Mouse (Mus musculus) CD4-positive, CD25-positive, alpha-beta regulatory T cell, adult 4 months (primary cell): Measurements from ENCODE around the gene Itpr1. TPM values are rescaled to one million over a fixed set of nuclear protein-coding genes. Genes with fewer than 3 reads are reported as not detected.
A peak's percentile ranks its signal among the peaks of the same experiment; 100 is the strongest.

Experiments used
- ATAC-seq: one replicate; pipeline ENCODE4 v1.8.0; 2017
- polyA plus RNA-seq, 2 experiments: library from polyadenylated mRNA; unstranded; fragments of 100-300 nt; shearing (Covaris generic); gene quantifications; one replicate each; pipeline ENCODE4 v1.2.1; 2017

The Itpr1 gene
- polyA plus RNA-seq, 2 experiments from 2014 or later: 15.1 to 24.4 TPM

GRCm38 (mm10) chr6:108527560-108527959, 314.7 kb downstream of the Itpr1 start:
- ATAC-seq: no peak

- no peak for ATAC-seq
These were observed 315.1 kb downstream of the Itpr1 start for GRCm38 (mm10) chr6:108527993-108528392.

- ATAC-seq: no peak
These were observed 316.3 kb downstream of the Itpr1 start for GRCm38 (mm10) chr6:108529150-108529549.

GRCm38 (mm10) chr6:108530781-108531323, 318.0 kb downstream of the Itpr1 start:
- ATAC-seq: no peak

- ATAC-seq: peak; percentile 41
These were observed 318.7 kb downstream of the Itpr1 start for GRCm38 (mm10) chr6:108531324-108532311.

GRCm38 (mm10) chr6:108532486-108533179, 319.7 kb downstream of the Itpr1 start:
- no peak for ATAC-seq

GRCm38 (mm10) chr6:108534139-108534538, 321.2 kb downstream of the Itpr1 start:
- ATAC-seq: no peak

- no peak for ATAC-seq
These were observed 321.7 kb downstream of the Itpr1 start for GRCm38 (mm10) chr6:108534596-108534995.

GRCm38 (mm10) chr6:108535309-108535708, 322.4 kb downstream of the Itpr1 start:
- peak; percentile 18 for ATAC-seq

GRCm38 (mm10) chr6:108536546-108537317, 323.8 kb downstream of the Itpr1 start:
- peak; percentile 82 for ATAC-seq

GRCm38 (mm10) chr6:108538406-108538805, 325.5 kb downstream of the Itpr1 start:
- no peak for ATAC-seq

GRCm38 (mm10) chr6:108540441-108540840, 327.5 kb downstream of the Itpr1 start:
- ATAC-seq: no peak

GRCm38 (mm10) chr6:108544917-108545316, 332.0 kb downstream of the Itpr1 start:
- ATAC-seq: no peak

- ATAC-seq: no peak
These were observed 332.6 kb downstream of the Itpr1 start for GRCm38 (mm10) chr6:108545464-108545863.

- ATAC-seq: no peak
These were observed 335.5 kb downstream of the Itpr1 start for GRCm38 (mm10) chr6:108548413-108548812.

- ATAC-seq: peak; percentile 79
These were observed 336.6 kb downstream of the Itpr1 start for GRCm38 (mm10) chr6:108549495-108549935.

GRCm38 (mm10) chr6:108551725-108552620, 339.1 kb downstream of the Itpr1 start:
- ATAC-seq: no peak

- peak; percentile 19 for ATAC-seq
These were observed 340.1 kb downstream of the Itpr1 start for GRCm38 (mm10) chr6:108553013-108553412.

GRCm38 (mm10) chr6:108553536-108553935, 340.6 kb downstream of the Itpr1 start:
- ATAC-seq: peak; percentile 45

- ATAC-seq: peak; percentile 21
These were observed 341.5 kb downstream of the Itpr1 start for GRCm38 (mm10) chr6:108554389-108554788.

- ATAC-seq: no peak
These were observed 342.0 kb downstream of the Itpr1 start for GRCm38 (mm10) chr6:108554878-108555277.
